Mouse (Mus musculus): ENCODE measurements around the gene Nucb1.

DNA sequence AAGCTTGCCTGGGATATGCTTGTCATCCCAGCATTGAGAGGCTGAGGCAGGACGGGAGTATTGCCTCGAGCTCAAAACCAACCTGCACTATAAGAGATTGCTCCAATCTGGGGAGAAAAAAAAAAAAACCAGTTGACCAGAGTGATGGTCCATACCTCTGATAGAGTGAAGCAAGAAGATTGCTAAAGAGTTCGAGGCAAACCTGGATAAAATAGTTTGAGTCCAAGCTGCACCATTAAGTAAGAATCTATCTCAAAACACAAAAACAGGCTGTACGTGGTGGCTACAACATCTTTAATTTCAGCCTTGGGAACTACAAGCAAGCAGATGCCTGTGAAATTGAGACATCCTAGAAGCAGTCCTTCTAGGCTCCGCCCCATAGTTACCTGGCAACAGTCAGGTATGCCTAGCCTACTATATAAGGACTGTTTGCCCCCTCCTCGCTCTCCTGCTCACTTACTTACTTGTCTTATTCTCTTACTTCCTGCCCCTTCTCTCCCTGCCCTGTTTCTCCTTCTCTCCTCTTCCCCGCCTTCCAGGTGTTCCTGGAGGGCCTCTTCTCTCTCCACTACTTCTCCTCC lies 43.0 kb downstream of the Nucb1 start:
- no peak for TF ChIP-seq CTCF (IDR thresholded peaks at IDR 0.05; ENCODE audit: low read depth)
- no peak for TF ChIP-seq EP300 (optimal IDR thresholded peaks at IDR 0.05)

All from stomach, postnatal 0 days (tissue).